Mouse (Mus musculus) cortical plate, adult 2 months (tissue): ENCODE data around the gene A930004D18Rik.

ENCODE experiments used
- CTCF ChIP-seq: fragments of 200-500 bp; IDR thresholded peaks from 2 replicates; pipeline ENCODE4 v1.5.1; 2011; ENCODE audit warnings: mild to moderate bottlenecking, control low read depth, low read length; ENCODE audit not compliant: insufficient read depth; ENCODE audit errors: extremely low read depth
- POLR2A ChIP-seq: fragments of 200-500 bp; IDR thresholded peaks from 2 replicates; pipeline ENCODE4 v1.6.1; 2011; ENCODE audit warnings: mild to moderate bottlenecking, low read length, control low read depth; ENCODE audit not compliant: insufficient read depth; ENCODE audit errors: extremely low read depth

DNA sequence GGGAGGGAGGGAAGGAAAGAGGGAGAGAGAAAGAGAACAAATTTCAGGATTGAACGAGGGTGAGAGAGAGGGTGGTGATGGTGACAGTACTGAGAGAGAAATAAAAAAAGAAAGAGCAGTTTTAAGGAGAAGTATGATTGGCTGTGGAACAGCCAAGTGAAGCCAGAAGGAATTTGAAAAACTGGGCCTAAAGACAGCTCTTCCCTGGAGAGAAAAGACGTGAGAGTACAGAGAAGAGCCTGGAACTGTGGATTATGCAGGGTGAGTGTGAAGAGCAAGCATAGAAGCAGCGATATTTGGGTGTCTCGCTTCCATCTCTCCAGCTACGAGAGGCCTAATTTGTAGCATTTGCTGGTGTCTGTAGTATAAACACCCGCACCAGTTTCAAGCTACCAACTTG lies 26.3 kb downstream of the A930004D18Rik start:
- TF ChIP-seq CTCF = no peak
- no peak for TF ChIP-seq POLR2A
